Mouse (Mus musculus) small intestine, adult 2 months (tissue): Measurements from ENCODE around the gene Egfl8. TPM values are rescaled to one million over a fixed set of nuclear protein-coding genes. Genes with fewer than 3 reads are reported as not detected.

ENCODE experiments used
- H3K27ac ChIP-seq: fragments of 200-500 bp; 2 replicates; pipeline ENCODE4 v1.5.1; 2012; ENCODE audit warnings: low read depth, low read length, control low read depth, inconsistent platforms; ENCODE audit not compliant: insufficient read depth
- H3K27me3 ChIP-seq: fragments of 200-500 bp; 2 replicates; pipeline ENCODE4 v1.6.1; 2012; ENCODE audit warnings: mild to moderate bottlenecking, moderate library complexity, low read length, inconsistent platforms; ENCODE audit not compliant: control insufficient read depth, insufficient read depth
- H3K36me3 ChIP-seq: fragments of 200-500 bp; 2 replicates; pipeline ENCODE4 v1.6.1; 2012; ENCODE audit warnings: mild to moderate bottlenecking, low read length, control low read depth, inconsistent platforms; ENCODE audit not compliant: control insufficient read depth, insufficient read depth
- H3K4me1 ChIP-seq: fragments of 200-500 bp; 2 replicates; pipeline ENCODE4 v1.6.1; 2012; ENCODE audit warnings: low read length, inconsistent platforms, mixed read lengths; ENCODE audit not compliant: control insufficient read depth, insufficient read depth, insufficient read length
- H3K4me3 ChIP-seq: fragments of 200-500 bp; 2 replicates; pipeline ENCODE4 v1.5.1; 2012; ENCODE audit warnings: low read depth, mild to moderate bottlenecking, control low read depth, inconsistent platforms, low read length, moderate library complexity
- CTCF ChIP-seq: fragments of 200-500 bp; IDR thresholded peaks from 2 replicates; pipeline ENCODE4 v1.5.1; 2012; ENCODE audit warnings: low read depth, mild to moderate bottlenecking, control low read depth, inconsistent platforms, low read length, moderate library complexity, mixed read lengths; ENCODE audit not compliant: insufficient replicate concordance, insufficient read length; ENCODE audit errors: extremely low read depth
- POLR2A ChIP-seq: fragments of 200-500 bp; IDR thresholded peaks from 2 replicates; pipeline ENCODE4 v1.6.1; 2012; ENCODE audit warnings: low read depth, mild to moderate bottlenecking, control low read depth, inconsistent platforms, low read length, moderate library complexity
- WGBS: fragments of 180-500 bp; shearing (Covaris S2); methylation state at CpG from one replicate; pipeline ENCODE4 v1.1.7; 2018; 5-methylcytosine and 5-hydroxymethylcytosine counted together
- polyA plus RNA-seq: library from polyadenylated mRNA; depleted of rRNA; stranded (reverse); fragments of >200 nt; gene quantifications from 2 replicates; pipeline ENCODE4 v1.2.3, GENCODE M21; 2012

Gene Egfl8
- polyA plus RNA-seq, 1 experiment, result 2.3 TPM

DNA sequence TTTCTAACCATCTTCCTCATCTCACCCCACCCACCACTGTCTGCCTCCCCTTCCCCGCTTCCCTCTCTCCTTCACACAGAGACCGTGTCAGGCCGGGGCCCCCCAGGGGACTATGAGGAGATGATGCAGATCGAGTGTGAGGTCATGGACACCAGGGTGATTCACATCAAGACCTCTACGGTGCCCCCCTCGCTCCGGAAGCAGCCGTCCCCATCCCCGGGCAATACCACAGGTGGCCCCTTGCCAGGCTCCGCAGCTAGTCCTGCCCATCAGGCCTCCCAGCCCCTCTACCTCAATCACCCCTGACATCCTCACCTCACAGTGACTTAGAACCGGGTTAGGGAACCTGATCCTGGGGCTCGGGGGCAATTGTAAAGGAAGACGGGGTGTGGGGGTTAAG, 38.6 kb upstream of the Egfl8 start:
- no peaks in the 10 kb centered on the region for H3K27me3 ChIP-seq
- WGBS, result 92% methylated on average over 13 of the region's 13 CpGs
- no peak overlapping the region for H3K4me3 ChIP-seq
- peaks cover 7% of the 10 kb centered on the region for H3K4me1 ChIP-seq
- TF ChIP-seq POLR2A (no peak), CTCF (no peak)
- H3K27ac ChIP-seq, result 0 out of 2 replicates have a peak overlapping the region, but pooled peaks have one; percentile 67
- H3K36me3 ChIP-seq, result peaks cover 32% of the 10 kb centered on the region

GRCm38 (mm10) chr17:34653746-34654285, 38.0 kb upstream of the Egfl8 start:
- H3K4me3 ChIP-seq, result no peak overlapping the region
- H3K4me1 ChIP-seq, result peaks cover 7% of the 10 kb centered on the region
- TF ChIP-seq CTCF, result peak; percentile 73; the same call in 1 of the 2 replicates
- TF ChIP-seq POLR2A, result no peak
- H3K36me3 ChIP-seq, result peaks cover 32% of the 10 kb centered on the region
- H3K27ac ChIP-seq, result no peak overlapping the region
- WGBS, result 63% methylated on average over 9 of the region's 9 CpGs
- no peaks in the 10 kb centered on the region for H3K27me3 ChIP-seq

DNA sequence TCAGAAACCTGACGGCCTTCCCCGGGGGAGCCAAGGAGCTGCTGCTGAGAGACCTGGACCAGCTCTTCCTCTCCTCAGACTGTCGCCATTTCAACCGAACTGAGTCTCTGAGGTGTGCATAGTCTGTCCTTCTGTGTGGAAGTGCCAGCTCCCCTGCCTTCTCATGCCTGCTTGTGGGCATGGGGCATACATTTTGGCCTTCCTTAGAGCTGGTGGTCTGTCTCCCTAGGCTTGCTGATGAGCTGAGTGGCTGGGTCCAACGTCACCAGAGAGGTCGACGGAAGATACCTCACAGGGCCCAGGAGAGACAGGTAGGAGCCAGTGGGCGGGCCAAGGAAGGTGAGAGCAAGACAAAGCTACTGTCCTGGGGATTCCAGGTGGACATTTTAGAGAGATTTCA, 37.2 kb upstream of the Egfl8 start:
- WGBS, result 95% methylated on average over 8 of the region's 8 CpGs
- peaks cover 9% of the 10 kb centered on the region for H3K4me1 ChIP-seq
- no peak overlapping the region for H3K27ac ChIP-seq
- no peaks in the 10 kb centered on the region for H3K27me3 ChIP-seq
- no peak overlapping the region for H3K4me3 ChIP-seq
- H3K36me3 ChIP-seq, result peaks cover 32% of the 10 kb centered on the region
- no peak for TF ChIP-seq CTCF
- TF ChIP-seq POLR2A, result no peak

- Histone ChIP-seq H3K4me3 (no peak overlapping the region), H3K27ac (no peak overlapping the region), H3K27me3 (no peaks in the 10 kb centered on the region), H3K36me3 (peaks cover 32% of the 10 kb centered on the region), H3K4me1 (peaks cover 11% of the 10 kb centered on the region)
- no peak for TF ChIP-seq CTCF
- no peak for TF ChIP-seq POLR2A
- 88% methylated on average over 10 of the region's 10 CpGs for WGBS
Observed at GRCm38 (mm10) chr17:34652546-34652945, 36.8 kb upstream of the Egfl8 start.

DNA sequence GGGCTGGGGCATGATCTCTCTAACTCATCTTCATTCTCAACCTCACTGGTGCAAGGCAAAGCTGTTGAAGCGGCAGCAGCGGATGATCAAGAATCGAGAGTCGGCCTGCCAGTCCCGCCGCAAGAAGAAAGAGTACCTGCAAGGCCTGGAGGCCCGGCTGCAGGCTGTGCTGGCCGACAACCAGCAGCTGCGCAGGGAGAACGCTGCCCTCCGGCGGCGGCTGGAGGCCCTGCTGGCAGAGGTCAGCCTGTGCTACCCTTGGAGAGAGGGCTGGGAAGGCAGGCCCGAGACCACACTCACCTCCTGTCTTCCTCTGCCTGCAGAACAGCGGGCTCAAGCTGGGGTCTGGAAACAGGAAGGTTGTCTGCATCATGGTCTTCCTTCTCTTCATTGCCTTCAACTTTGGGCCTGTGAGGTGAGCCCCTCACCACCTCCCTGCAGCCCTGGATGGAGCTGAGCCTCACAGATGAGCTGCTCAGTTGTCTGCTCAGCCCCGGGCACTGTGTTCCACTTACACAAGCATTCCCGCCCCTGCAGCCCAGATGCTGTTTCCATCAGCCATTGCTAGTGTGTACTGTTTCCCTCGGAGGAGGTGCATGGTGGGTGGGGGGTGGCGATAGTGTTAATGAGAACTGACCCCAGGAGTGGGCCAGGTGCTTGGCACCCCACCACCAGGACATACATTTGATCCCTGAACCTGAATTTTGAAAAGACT, 35.9 kb upstream of the Egfl8 start:
- Histone ChIP-seq H3K36me3 (peaks cover 32% of the 10 kb centered on the region), H3K27ac (no peak overlapping the region), H3K27me3 (no peaks in the 10 kb centered on the region), H3K4me3 (no peak overlapping the region), H3K4me1 (peaks cover 12% of the 10 kb centered on the region)
- 56% methylated on average over 19 of the region's 19 CpGs for WGBS
- TF ChIP-seq CTCF (peak; percentile 35; the same call in 1 of the 2 replicates), POLR2A (no peak)

DNA sequence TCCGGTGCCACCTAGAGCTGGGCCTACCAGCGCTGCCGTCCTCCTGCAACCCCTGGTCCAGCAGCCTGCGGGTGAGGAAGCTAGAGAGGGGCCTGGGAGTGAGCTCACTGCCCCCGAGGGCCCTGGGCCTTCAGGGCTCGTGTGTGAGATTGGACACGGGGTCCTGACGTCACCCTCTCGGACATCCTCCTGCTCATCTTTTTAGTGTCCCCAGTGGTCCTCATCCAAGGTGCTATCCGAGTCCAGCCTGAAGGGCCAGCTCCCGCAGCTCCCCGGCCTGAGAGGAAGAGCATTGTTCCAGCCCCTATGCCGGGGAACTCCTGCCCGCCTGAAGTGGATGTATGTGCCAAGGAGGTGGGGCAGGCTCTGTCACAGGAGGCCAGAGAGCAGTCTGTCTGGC, 35.0 kb upstream of the Egfl8 start:
- Histone ChIP-seq H3K36me3 (peaks cover 32% of the 10 kb centered on the region), H3K27me3 (no peaks in the 10 kb centered on the region), H3K27ac (no peak overlapping the region), H3K4me1 (peaks cover 11% of the 10 kb centered on the region), H3K4me3 (no peak overlapping the region)
- WGBS, result 92% methylated on average over 14 of the region's 14 CpGs
- TF ChIP-seq POLR2A (no peak), CTCF (no peak)

DNA sequence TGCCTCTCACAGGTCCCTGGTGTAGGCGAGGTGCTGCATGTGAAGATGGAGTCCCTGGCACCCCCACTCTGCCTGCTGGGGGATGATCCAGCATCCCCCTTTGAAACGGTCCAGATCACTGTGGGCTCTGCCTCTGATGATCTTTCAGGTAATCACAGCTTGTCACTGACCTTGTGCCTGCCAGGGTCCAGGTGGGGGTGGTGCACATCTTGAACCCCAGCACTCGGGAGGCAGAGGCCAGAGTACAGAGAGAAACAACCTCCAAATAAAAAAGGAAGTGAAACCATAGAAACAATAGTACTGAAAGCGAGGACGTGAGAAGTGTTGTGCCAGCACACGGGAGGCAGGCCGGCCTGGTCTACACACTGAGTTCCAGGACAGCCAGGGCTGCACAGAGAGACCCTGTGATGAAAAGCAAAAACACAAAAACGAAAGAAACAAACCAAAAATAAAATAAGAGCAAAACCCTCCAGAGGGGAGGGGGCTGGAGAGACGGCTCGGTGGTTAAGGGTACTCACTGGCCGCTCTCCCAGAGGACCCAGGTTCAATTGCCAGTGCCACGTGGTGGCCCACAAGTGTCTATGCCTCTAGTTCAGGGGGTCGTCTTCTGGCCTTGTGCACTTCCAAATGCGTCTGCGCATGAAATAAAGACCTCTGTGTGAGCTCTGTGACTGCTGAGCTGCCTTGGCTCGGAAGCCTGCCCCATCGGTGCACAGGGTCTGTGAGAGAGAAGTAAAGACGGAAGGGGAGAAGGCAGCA, 33.5 kb upstream of the Egfl8 start:
- peaks cover 30% of the 10 kb centered on the region for H3K36me3 ChIP-seq
- no peak overlapping the region for H3K4me3 ChIP-seq
- TF ChIP-seq POLR2A, result no peak
- TF ChIP-seq CTCF, result no peak
- 84% methylated on average over 18 of the region's 18 CpGs for WGBS
- no peak overlapping the region for H3K27ac ChIP-seq
- peaks cover 8% of the 10 kb centered on the region for H3K4me1 ChIP-seq
- no peaks in the 10 kb centered on the region for H3K27me3 ChIP-seq
